Mouse (Mus musculus) left cerebral cortex, adult 8-10 months (tissue): ENCODE measurements around the gene Lnpep. TPM values are rescaled to one million over a fixed set of nuclear protein-coding genes. Genes with fewer than 3 reads are reported as not detected.
"Not testable (repeated sequence)": the region's sequence is repeated elsewhere in the genome, so short reads cannot be mapped to it uniquely, and the experiment has no call there.

Experiments used
- DNase-seq, 2 experiments: peaks; one replicate each; pipeline ENCODE4 v3.0.0; 2022; ENCODE audit warnings: low spot score in 2 of 2
- total RNA-seq, 4 experiments: library from RNA; stranded (reverse); gene quantifications; 2 replicates each; pipeline ENCODE4 v1.2.4; 2022

Lnpep gene
- total RNA-seq, 4 experiments from 2014 or later, result 81.4 to 115 (median 110) TPM

DNA sequence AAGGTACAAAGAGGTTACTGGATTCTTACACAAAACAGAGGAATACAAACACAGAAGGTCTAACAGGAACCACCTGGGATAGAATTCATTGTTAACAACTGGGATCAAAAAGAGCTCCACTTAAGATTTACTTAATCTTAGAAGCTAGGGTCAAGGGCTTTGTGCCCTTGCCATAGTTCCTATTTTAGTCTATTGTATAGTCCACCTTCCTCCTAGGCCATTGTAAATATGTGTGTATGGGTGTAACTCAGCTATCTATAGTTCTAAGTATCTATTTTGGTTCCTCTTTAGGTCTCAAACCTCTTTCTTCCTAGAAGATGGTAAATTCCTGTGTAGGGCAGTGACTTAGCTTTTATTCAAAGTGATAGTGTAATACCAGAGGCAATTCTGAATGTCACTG is 128.6 kb downstream of the Lnpep start:
- DNase-seq, result not testable (repeated sequence)

DNA sequence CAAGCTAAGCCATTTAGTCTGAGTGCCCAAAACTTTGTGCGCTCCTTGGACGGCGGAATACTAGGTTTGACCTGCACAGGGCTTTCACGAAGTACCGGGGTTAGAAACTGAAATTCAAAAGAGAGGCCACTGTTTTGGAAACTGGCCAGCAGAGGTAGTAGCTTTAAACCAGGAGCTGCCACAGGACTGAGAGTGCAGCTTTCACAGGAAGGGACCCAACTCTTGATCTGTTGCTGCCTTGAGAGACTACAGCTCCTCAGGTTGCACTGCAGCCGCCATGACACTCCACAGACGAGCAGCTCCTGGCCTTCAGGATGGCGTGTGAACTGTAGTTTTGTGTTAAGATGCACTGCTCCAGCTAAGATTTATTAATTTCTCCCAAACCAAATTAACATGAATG is 132.7 kb downstream of the Lnpep start:
- no peak for DNase-seq

DNA sequence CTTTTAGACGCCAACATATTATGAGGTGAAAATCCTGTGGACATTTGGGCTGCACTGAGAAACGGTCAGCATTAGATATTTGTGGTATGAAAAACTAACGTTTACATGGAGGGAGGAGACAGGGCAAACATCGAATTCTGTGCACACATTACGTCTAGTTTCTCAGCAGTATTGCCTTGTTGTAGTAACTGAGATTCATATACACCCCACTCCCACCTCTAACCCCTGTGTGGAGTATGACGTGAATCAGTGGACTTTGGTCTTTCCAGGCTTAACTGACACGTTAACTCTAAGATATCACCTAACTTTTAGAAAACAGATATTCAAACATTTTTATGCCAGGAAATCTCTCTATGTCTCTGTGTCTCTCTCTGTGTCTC is 133.2 kb downstream of the Lnpep start:
- no peak for DNase-seq

DNA sequence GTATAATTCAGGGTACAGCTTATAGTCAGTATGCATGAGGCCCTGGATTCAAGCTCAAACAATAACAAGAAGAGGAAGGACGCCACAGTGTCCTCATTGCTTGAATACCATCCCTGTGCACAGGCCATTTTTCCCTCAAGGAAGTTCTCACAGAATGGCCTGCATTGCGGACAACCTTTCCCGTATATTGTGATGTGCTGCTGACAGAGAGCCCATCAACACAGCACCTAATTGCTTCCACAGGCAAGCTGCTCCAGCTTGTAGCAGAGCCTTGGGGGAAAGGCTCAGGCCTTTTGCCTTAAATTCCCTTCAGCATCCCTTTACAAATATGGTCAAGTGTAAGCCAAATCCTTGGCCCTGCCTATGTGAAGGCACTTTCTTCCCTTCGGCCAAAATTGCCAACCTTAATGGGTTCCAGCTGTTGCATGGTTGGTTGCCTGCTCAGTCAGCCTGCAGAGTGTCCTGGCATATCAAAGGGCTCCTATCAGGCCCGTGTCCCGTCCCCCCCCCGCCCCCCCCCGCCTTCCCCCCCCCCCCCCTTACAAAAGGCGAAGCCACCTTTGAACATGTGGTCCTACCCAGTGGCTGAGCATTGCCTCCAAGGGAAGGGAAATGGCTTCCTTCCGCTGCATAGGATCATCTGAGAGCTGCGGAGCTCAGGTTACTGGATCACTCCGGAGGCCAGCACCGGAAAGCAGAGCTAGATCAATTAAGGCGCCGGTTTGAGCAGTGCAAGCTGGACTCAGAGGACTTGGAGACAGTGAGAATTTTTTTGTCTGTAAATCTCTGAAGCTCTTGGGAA is 133.8 kb downstream of the Lnpep start:
- DNase-seq, result no peak

DNA sequence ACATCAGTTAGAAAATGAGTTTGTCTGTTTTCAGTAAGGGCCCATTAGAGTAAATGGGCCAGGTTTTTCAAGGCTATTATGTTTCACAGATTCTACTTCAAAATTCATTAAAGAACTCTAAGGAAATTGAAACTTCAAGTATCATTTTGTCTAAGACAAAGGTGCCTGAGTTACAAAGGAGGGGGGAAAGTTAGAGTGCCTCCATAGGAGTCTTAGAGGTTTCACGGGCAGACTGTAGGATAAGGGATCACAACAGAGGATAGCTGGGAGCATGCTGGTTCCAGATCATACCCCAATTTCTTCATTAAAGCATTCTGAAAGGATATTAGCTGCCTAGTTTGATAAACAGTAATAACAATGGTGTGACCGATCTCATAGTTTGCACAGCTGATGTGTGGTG is 139.1 kb downstream of the Lnpep start:
- no peak for DNase-seq

Other genes with a start within 250 kb of the Lnpep start
- gene Lix1, start 222.4 kb downstream of the Lnpep start, total RNA-seq, result 10 to 100 TPM; 58.1 to 64.1 (median 62.4) TPM
- not detected for gene Vmn2r90, start 78.7 kb upstream of the Lnpep start, total RNA-seq
- 10 to 100 TPM; 70.6 to 89.4 (median 76.6) TPM for gene Spaca6, start 202.1 kb upstream of the Lnpep start, total RNA-seq
- gene Has1, start 230.2 kb upstream of the Lnpep start, total RNA-seq, result 1 to 10 TPM in 2 of 4 experiments, under 1 TPM in 2; 0.74 to 1.6 (median 1.00) TPM